Mouse (Mus musculus) urinary bladder, postnatal 10 days (tissue): Measurements from ENCODE around the gene Mreg.

Source experiments
- DNase-seq: peaks from one replicate; pipeline ENCODE4 v3.0.0; 2022; ENCODE audit warnings: low spot score

Gene Mreg

GRCm38 (mm10) chr1:72191449-72191848 is 20.7 kb downstream of the Mreg start:
- DNase-seq, result no peak

GRCm38 (mm10) chr1:72188142-72188738 is 23.9 kb downstream of the Mreg start:
- no peak for DNase-seq

- DNase-seq, result no peak
These were observed 24.6 kb downstream of the Mreg start for GRCm38 (mm10) chr1:72187486-72187885.

DNA sequence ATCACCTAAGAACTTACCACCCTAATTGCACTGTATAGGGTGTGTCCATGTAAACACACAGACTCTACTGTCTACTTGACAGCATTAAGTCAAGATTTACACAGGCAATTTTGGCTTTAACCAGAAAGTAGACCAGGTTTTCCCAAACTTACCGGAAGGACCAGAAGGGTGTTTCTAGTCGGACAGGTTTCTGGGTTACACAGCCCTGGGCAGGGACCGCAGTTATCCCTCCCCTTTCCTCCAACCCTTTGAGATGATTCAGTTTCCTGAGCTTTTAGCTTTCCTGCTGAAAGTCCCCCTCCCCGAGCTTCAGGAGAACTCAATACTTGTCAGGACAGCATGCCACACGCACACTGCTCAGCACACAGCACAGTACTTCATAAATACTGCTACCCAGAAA is 26.0 kb downstream of the Mreg start:
- DNase-seq, result no peak

DNA sequence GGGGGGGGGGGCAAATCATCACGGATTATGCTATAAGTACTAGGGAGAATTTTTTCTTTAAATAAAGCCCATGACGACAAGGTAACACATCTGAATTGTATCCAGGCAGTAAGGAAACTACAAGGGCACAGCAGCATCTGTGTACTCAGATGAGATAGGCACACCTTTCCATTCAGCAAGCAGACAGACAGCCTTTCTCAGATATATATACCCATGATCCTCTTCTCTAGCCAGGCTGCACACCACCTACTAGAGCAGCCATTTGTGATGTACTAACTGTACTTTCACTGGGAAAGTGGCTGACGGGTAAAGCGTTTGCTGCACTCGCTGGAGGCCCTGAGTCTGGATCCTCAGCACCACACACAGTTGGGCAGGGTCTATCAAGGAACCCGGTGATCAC is 28.6 kb downstream of the Mreg start:
- DNase-seq, result no peak

DNA sequence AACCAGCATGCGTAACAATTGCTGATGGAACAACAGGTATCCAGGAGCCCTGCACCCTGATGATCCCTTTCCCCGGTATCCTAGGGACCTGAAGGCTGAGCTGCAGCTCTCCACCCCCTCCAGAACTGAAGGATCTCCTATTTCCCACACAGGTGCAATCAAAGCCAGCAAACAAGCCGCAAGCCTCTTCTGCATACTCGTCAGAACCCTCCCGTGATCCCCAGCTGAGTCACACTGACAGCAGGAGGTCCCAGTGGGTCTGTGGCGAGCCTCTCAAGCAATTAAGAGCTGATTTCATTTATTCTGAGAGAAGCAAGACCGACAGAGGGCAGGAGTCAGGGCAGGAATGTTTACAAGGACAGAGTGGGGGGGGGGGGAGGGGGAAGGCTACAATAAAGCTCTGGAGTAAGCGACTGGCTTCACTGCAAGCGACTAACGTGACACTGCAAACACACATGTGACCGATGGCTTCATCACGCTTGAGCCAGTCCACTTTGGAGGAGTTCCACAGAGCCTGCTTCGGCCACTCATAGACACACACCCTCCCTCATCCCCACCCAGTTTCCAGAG is 29.1 kb downstream of the Mreg start:
- DNase-seq, result no peak

DNA sequence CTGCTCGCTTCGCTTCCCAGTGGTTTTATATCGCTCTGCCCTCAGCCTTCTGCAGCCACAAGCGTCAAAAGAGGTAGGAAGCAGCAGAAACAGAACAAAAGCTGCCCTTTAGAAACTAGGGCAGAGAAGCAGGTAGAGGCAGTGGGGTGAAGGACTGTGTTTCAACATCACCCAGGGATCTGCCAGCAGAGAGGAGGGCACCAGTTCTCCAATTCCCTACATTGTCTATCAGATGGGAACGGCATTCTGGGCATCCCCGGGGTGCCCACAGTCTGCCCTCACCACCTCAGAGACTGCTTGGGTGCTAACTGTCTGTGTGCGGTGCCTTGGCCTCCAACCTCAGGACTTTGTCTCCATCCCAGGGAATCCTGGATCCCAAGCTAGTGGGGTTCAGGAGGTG is 32.2 kb downstream of the Mreg start:
- no peak for DNase-seq

GRCm38 (mm10) chr1:72176239-72176638 is 35.9 kb downstream of the Mreg start:
- no peak for DNase-seq

GRCm38 (mm10) chr1:72174183-72174582 is 37.9 kb downstream of the Mreg start:
- DNase-seq, result no peak

DNA sequence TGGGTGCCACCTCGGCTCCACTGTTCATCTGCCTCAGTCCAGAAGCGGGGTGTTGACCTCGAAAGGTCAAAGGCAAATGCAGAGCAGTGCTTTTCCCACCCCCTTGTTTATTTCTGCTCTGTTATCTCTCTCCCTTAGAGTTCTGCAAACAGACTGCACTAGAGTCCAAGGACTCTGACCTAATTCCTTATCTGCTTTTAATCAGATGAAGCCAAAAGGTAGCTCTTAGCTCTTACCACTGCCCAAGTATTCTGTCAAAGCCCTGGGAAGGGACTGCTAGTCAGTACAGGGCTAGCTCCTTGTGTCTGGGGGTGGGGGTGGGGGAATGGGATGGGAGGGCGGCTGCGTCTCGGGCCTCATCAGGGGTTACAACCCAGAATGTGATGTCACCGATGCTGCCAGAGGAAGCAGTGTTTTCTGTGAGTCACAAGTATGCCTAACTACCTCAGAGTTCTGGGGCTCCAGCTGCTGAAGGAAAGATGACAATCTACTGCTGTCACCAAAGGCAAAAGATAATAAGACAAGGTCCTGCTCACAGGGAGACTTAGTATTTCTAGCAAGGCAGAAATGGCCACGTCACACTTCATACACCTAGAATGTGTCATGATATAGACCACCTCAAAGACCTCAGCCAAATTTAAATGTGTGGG is 38.6 kb downstream of the Mreg start:
- DNase-seq, result no peak

DNA sequence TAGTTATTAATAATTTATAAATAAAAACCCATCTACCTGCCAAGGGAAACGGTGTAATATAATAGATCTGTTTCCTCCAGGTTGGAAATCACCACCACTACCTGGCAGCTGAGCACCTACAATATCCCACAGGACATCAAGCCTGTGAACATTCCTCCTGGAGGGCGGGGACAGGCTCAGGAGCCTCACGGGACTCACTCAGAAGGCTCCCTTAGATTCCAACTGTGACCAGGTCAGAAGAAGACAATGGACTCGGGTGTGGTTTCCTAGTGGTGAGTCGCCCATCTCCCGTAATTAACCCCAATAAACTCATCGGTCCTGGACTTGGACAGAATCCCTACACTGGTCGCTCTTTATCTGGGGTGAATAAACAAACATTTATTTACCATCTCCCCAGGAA is 39.3 kb downstream of the Mreg start:
- no peak for DNase-seq

- DNase-seq, result no peak
These were observed 40.9 kb downstream of the Mreg start for GRCm38 (mm10) chr1:72171001-72171860.

DNA sequence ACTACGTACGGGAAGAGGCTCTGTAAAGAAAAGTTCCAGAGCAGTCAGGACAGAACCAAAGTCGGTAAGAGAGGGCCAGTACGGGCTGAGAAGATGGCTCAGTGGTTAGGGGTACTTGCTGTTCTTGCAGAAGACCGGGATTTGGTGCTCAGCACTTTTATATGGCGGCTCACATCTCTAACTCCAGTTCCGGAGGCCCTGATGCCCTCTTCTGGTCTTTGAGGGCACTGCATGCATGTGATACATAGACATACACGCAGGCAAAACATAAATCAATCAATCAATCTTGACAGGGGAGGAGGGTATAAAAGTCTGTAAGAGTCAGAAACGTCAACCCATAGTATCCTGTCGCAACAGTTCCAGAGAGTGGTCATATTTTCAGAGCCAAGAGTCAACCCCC is 45.1 kb downstream of the Mreg start:
- DNase-seq, result no peak

DNA sequence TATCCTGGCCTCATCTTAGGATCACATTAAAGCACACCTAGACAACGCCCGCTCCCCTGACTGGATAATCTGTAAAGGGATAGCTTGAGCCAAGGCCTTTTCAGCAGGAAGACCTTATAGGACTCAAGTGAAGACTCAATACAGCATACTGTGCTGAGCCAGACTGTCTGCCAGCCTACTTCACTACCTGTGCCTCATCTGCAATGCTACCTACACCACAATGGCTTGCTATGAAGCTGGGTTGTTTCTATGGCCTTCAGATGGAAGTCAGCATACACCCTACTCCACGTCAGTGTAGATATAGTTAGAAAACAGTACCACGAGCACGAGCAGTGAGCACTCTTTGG is 45.7 kb downstream of the Mreg start:
- no peak for DNase-seq

GRCm38 (mm10) chr1:72165723-72166467 is 46.2 kb downstream of the Mreg start:
- no peak for DNase-seq

GRCm38 (mm10) chr1:72160321-72160720 is 51.8 kb downstream of the Mreg start:
- DNase-seq, result no peak

GRCm38 (mm10) chr1:72145041-72145440 is 67.1 kb downstream of the Mreg start:
- no peak for DNase-seq

DNA sequence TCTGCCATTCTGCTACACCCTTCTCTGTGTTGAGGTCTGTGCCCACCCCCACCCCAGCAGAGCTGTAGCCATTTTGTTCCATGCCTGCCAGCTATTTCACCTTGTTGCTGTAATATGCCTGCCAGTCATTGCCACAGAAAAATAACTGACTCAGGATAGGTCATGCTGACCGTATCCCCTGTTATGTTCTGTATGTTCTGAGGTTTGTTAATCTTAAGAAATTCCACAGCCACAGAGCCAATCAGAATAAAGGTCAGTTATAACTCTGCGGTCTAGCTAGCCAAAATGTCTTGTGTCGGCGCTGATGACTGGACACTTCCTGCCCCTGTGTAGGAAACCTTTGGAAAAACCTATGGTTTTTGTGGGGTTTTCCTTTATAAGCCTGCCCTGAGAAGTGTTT is 67.7 kb downstream of the Mreg start:
- no peak for DNase-seq

- DNase-seq, result no peak
These were observed 70.1 kb downstream of the Mreg start for GRCm38 (mm10) chr1:72141893-72142480.

- DNase-seq, result no peak
These were observed 76.0 kb downstream of the Mreg start for GRCm38 (mm10) chr1:72136101-72136500.

- DNase-seq, result no peak
These were observed 77.6 kb downstream of the Mreg start for GRCm38 (mm10) chr1:72134534-72134933.
